Mouse (Mus musculus) forebrain, embryonic 14.5 days (tissue): ENCODE data around the gene Dock6. TPM values are rescaled to one million over a fixed set of nuclear protein-coding genes. Genes with fewer than 3 reads are reported as not detected.

Experiments
- ATAC-seq: fragments of 200-750 bp; cut with Nextera tagmentation; 2 replicates; pipeline ENCODE4 v1.8.0; 2017; ENCODE audit warnings: mild to moderate bottlenecking, moderate library complexity
- DNase-seq: peaks from one replicate; pipeline ENCODE4 v3.0.0-alpha.2; 2015; ENCODE audit warnings: low spot score
- H3K27ac ChIP-seq: fragments of 300-500 bp; sonication (generic); 2 replicates; pipeline ENCODE4 v1.5.1; 2014; ENCODE audit warnings: low read depth, mild to moderate bottlenecking, control low read depth, low read length, moderate library complexity
- H3K27me3 ChIP-seq: fragments of 300-500 bp; sonication (generic); replicated peaks from 2 replicates; pipeline ENCODE4 v1.6.1; 2014; ENCODE audit warnings: low read length, control low read depth, mixed read lengths; ENCODE audit not compliant: control insufficient read depth, insufficient read depth
- H3K36me3 ChIP-seq: fragments of 300-500 bp; sonication (generic); 2 replicates; pipeline ENCODE4 v1.6.1; 2014; ENCODE audit warnings: low read length, control low read depth; ENCODE audit not compliant: control insufficient read depth, insufficient read depth
- H3K4me1 ChIP-seq: fragments of 300-500 bp; sonication (generic); 2 replicates; pipeline ENCODE4 v1.6.1; 2014; ENCODE audit warnings: antibody characterized with exemption, low read length, control low read depth; ENCODE audit not compliant: control insufficient read depth, insufficient read depth
- H3K4me2 ChIP-seq: fragments of 300-500 bp; sonication (generic); 2 replicates; pipeline ENCODE4 v1.6.1; 2014; ENCODE audit warnings: mild to moderate bottlenecking, control low read depth, low read length
- H3K4me3 ChIP-seq: fragments of 300-500 bp; sonication (generic); 2 replicates; pipeline ENCODE4 v1.5.1; 2014; ENCODE audit warnings: low read depth, low read length, control low read depth
- H3K9ac ChIP-seq: fragments of 300-500 bp; sonication (generic); 2 replicates; pipeline ENCODE4 v1.6.1; 2014; ENCODE audit warnings: mild to moderate bottlenecking, low read length, control low read depth, moderate library complexity
- H3K9me3 ChIP-seq: fragments of 300-500 bp; sonication (generic); replicated peaks from 2 replicates; pipeline ENCODE4 v1.6.1; 2016; ENCODE audit warnings: low read length, control low read depth, mixed read lengths; ENCODE audit not compliant: control insufficient read depth
- WGBS: fragments of 180-500 bp; shearing (Covaris S2); extraction: QIAGEN DNeasy Blood & Tissue Kit; methylation state at CpG from one replicate; pipeline ENCODE4 v1.1.7; 2014; 5-methylcytosine and 5-hydroxymethylcytosine counted together
- polyA plus RNA-seq: library from polyadenylated mRNA; unstranded; fragments of >200 nt; fragmentation: Nextera tagmentation; extraction: Ambion mirVana; gene quantifications from 2 replicates; pipeline ENCODE4 v1.2.1, GENCODE M21; 2014

Dock6 gene
- polyA plus RNA-seq, 1 experiment from 2014 or later = 6.7 TPM

DNA sequence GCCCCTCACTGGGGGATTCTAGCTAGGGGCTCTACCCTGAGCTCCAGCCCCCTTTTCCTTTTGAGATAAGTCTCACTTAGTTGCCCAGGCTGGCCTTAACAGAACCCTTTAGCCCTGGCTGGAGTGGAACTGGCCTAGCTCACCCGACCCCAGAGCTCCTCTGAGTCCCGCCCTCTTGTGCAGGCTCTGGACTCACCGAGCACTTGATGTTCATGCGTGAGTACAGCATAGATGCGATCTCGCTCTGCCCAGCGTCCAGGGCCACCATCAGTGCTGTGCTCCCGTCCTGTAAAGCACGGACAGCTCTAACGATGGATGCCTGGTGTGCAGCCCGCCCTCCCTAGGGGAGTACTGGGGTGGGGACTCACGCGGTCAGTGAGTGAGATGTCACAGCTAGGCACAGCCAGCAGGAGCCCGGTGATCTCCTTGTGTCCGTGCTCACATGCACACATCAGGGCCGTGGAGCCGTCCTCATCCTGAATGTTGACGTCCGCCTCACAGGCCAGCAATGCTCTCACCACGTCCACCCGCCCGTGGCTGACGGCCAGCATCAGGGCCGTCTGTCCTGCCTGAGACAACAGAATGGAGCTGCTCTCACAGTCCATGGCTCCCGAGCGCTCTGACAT lies 82.8 kb downstream of the Dock6 start:
- 81% methylated on average over 26 of the region's 26 CpGs for WGBS
- Histone ChIP-seq H3K4me3 (no peak overlapping the region), H3K27ac (no peak overlapping the region), H3K27me3 (no peaks in the 10 kb centered on the region), H3K4me1 (no peaks in the 10 kb centered on the region; the same call in 1 of the 2 replicates), H3K4me2 (no peak overlapping the region), H3K9ac (0 out of 2 replicates have a peak overlapping the region, but pooled peaks have one; percentile 3), H3K36me3 (no peaks in the 10 kb centered on the region), H3K9me3 (no peaks in the 10 kb centered on the region)
- DNase-seq (no peak), ATAC-seq (no peak)

GRCm38 (mm10) chr9:21768511-21769411 lies 83.7 kb downstream of the Dock6 start:
- no peak overlapping the region for H3K9ac ChIP-seq
- DNase-seq (no peak), ATAC-seq (peak; percentile 12; the same call in 1 of the 2 replicates)

DNA sequence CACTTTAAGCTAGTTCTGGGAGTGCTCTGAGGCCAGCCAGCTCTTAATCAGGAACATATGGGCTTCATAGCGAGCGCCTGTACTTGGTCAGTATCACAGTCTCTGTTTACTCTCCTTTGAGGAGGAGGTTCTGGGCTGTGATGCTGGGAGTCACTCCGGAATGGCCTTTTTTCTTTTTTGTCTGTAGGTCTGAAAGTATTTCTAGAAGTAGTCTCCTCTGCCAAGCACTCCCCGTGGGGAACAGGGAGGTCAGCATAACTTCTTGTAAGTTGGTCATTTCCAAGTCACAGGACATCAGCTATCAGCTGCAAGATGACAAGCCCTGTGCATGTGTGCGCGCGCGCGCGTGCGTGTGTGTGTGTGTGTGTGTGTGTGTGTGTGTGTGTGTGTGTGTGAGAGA lies 84.5 kb downstream of the Dock6 start:
- no peaks in the 10 kb centered on the region; the same call in 1 of the 2 replicates for H3K4me1 ChIP-seq
- H3K36me3 ChIP-seq = no peaks in the 10 kb centered on the region
- 88% methylated on average over 11 of the region's 11 CpGs for WGBS
- H3K9ac ChIP-seq = no peak overlapping the region
- no peak overlapping the region for H3K27ac ChIP-seq
- DNase-seq (no peak), ATAC-seq (no peak)
- H3K4me3 ChIP-seq = no peak overlapping the region
- no peak overlapping the region for H3K4me2 ChIP-seq
- H3K27me3 ChIP-seq = no peaks in the 10 kb centered on the region
- no peaks in the 10 kb centered on the region for H3K9me3 ChIP-seq

More at GRCm38 (mm10) chr9:21768511-21769411, 83.7 kb downstream of the Dock6 start:
- Histone ChIP-seq H3K27me3 (no peaks in the 10 kb centered on the region), H3K4me2 (no peak overlapping the region), H3K36me3 (no peaks in the 10 kb centered on the region), H3K4me1 (no peaks in the 10 kb centered on the region; the same call in 1 of the 2 replicates), H3K4me3 (no peak overlapping the region), H3K9me3 (no peaks in the 10 kb centered on the region), H3K27ac (peak overlapping the region; percentile 48)
- WGBS = 59% methylated on average over 13 of the region's 13 CpGs

DNA sequence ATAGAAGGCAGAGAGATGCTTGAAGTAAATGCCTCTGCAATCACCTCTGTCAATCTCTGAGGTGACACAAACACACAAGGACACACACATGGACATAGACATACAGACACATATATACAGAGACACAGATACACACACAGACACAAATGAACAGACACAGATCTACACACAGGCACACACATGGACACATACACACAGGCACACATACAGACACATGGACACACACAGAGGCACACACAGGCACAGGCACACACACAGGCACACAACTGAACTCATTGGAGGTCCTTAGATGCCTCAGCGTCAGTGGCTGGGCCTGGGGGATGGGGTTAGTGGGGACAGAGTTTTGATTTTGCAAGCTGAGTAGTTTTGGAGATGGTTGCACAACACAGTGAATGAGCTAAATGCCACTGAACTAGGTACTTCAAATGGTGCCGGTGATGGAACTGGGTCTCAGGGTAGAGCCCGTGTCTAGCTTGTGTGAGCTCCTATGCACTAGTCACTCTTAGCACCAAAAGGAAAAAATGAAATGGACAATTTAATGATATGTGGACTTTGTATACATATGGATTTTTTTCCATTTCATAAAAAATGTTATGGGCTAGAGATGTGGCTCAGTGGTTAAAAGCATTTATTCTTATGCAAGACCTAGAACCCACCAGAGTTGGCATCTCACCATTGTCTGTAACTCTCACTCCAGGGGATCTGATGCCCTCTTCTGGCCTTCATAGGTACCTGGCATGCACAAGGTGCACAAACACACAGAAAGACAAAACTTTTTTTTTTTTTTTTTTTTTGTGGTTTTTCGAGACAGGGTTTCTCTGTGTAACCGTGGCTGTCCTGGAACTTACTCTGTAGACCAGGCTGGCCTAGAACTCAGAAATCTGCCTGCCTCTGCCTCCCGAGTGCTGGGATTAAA lies 88.1 kb downstream of the Dock6 start:
- Histone ChIP-seq H3K36me3 (no peaks in the 10 kb centered on the region), H3K9ac (no peak overlapping the region), H3K4me1 (no peaks in the 10 kb centered on the region; the same call in 1 of the 2 replicates), H3K27me3 (no peaks in the 10 kb centered on the region), H3K4me2 (no peak overlapping the region), H3K9me3 (no peaks in the 10 kb centered on the region), H3K4me3 (no peak overlapping the region), H3K27ac (no peak overlapping the region)
- DNase-seq (no peak), ATAC-seq (no peak)
- WGBS = 96% methylated on average over 6 of the region's 6 CpGs

DNA sequence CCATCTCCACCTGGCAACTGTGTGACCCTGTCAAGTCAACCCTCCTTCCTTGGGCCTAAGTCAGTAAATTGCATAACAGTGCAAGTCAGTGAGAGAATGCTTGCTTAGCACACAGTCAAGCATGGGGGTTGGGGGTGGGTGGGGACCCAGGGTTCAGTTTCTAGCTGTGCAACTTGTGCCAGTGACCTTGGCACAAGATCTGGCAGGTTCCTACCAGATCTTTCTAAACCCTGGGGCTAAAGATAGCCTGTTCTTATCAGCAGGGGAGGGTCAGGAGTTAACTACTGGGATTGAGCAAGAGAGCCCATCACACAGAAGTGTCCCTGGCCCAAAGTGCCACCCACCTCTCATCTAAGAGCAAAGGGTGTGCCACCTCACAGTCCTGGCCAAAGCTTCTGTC lies 90.3 kb downstream of the Dock6 start:
- Histone ChIP-seq H3K27me3 (no peaks in the 10 kb centered on the region), H3K9me3 (no peaks in the 10 kb centered on the region), H3K36me3 (0 out of 2 replicates have a peak, but pooled peaks cover 3% of the 10 kb centered on the region), H3K4me1 (peaks cover 6% of the 10 kb centered on the region; the same call in 1 of the 2 replicates), H3K27ac (no peak overlapping the region), H3K9ac (no peak overlapping the region), H3K4me3 (no peak overlapping the region), H3K4me2 (no peak overlapping the region)
- DNase-seq = no peak
- ATAC-seq = no peak

DNA sequence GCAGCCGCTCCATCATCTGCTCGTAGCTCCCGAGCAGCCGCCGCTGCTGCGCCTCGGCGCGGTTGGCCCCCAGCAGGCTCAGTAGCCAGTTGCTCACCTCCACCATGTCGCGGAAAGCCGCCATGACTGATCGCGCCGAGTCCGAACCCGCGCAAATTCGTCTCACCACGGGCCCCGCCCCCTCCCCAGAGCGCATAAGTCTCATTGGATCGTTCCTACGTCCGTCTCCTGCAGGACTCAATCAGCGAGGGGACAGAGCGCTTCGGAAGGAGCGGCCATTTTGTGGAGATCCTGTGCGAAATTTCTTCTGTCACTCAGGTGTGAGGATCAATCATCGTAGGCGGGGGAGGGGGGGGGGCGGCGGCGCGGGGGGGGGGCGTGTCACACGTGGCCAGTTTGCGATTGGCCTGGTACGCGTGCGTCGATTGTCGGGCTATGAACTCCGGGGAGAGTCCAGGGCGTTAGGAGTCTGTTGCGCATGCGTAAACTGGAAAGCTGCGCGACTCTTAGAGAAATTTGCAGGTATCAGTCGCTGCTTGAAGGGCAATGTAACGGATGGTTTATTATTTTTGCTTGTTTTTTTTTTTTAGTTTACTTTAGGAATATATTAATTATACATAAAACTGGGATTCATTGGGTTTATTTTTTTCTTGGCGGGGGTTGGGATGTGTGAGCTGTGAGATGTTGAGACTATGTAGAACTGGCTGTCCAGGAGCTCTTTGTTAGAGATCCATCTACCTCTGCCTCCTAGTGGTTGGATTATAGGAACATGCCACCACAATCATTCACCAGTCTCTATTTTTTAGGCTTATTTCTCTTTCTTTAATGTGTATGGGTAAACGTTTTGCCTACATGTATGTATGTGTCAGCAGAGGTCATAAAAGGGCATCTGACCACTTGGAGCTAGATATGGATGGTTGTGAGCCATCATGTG lies 92.0 kb downstream of the Dock6 start, which contains the start of gene Spc24:
Spc24 (minus strand) TSS at position 149 of the 934 bp plus-strand sequence.
- peak within 1 kb of the TSS; percentile 56 for H3K4me2 ChIP-seq
- H3K4me3 ChIP-seq = peak within 1 kb of the TSS; percentile 66
- peaks cover 15% of the 10 kb centered on the region; the same call in 1 of the 2 replicates for H3K36me3 ChIP-seq
- peak within 1 kb of the TSS; percentile 61 for H3K27ac ChIP-seq
- no peaks in the 10 kb centered on the region for H3K27me3 ChIP-seq
- ATAC-seq (peak; percentile 98), DNase-seq (peak; percentile 99)
- no peaks in the 10 kb centered on the region for H3K9me3 ChIP-seq
- peak within 1 kb of the TSS; percentile 66 for H3K9ac ChIP-seq
- H3K4me1 ChIP-seq = peaks cover 6% of the 10 kb centered on the region; the same call in 1 of the 2 replicates
- WGBS = 1% methylated on average over 49 of the region's 54 CpGs

DNA sequence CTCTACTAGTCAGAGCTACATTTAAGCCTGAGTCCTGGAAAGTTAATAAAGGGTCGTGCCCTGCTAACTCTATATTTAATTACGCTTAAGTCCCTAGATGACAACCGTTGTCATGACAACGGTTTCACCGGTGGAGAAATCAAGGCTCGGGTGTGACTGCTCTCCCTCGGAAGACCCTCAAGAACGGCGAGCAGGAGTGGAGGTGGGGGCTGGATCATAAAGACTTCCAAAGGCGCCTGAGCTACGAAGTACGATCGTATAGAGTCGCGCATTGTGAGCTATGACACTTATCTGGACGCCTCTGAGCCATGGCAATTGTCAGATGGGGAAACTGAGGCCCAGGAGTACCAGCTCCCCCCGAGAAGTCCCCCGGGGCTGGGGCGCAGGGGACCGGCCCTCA lies 92.7 kb downstream of the Dock6 start:
- WGBS = under 1% methylated on average over 20 of the region's 20 CpGs
- Histone ChIP-seq H3K9ac (peak overlapping the region; percentile 66), H3K27ac (no peak overlapping the region), H3K4me3 (peak overlapping the region; percentile 66), H3K36me3 (peaks cover 15% of the 10 kb centered on the region; the same call in 1 of the 2 replicates), H3K4me1 (peaks cover 6% of the 10 kb centered on the region; the same call in 1 of the 2 replicates), H3K9me3 (no peaks in the 10 kb centered on the region), H3K27me3 (no peaks in the 10 kb centered on the region), H3K4me2 (peak overlapping the region; percentile 56)
- no peak; the same call in none of the 2 replicates for ATAC-seq
- peak; percentile 19 for DNase-seq
